Mouse (Mus musculus) small intestine, adult 2 months (tissue): ENCODE data around the gene Fbxw4.

Experiments
- CTCF ChIP-seq: fragments of 200-500 bp; IDR thresholded peaks from 2 replicates; pipeline ENCODE4 v1.5.1; 2012; ENCODE audit warnings: low read depth, mild to moderate bottlenecking, control low read depth, inconsistent platforms, low read length, moderate library complexity, mixed read lengths; ENCODE audit not compliant: insufficient replicate concordance, insufficient read length; ENCODE audit errors: extremely low read depth
- POLR2A ChIP-seq: fragments of 200-500 bp; IDR thresholded peaks from 2 replicates; pipeline ENCODE4 v1.6.1; 2012; ENCODE audit warnings: low read depth, mild to moderate bottlenecking, control low read depth, inconsistent platforms, low read length, moderate library complexity

- TF ChIP-seq POLR2A (no peak), CTCF (no peak)
These were observed 16.7 kb upstream of the Fbxw4 start for GRCm38 (mm10) chr19:45676723-45677269.
